Mouse (Mus musculus) G1E (cell line): ENCODE measurements around the gene B3gnt6. TPM values are rescaled to one million over a fixed set of nuclear protein-coding genes. Genes with fewer than 3 reads are reported as not detected.

Experiments used
- ATAC-seq: 2 replicates; pipeline ENCODE4 v1.8.0; 2016; ENCODE audit warnings: mild to moderate bottlenecking; ENCODE audit not compliant: insufficient number of reproducible peaks, poor library complexity, low FRiP score, severe bottlenecking; ENCODE audit errors: extremely low read depth
- DNase-seq: peaks from one replicate; pipeline ENCODE4 v3.0.0; 2012; ENCODE audit warnings: low spot score
- H3K27me3 ChIP-seq: 2 replicates; pipeline ENCODE4 v1.6.1; 2012; ENCODE audit warnings: mild to moderate bottlenecking, low read length, inconsistent platforms; ENCODE audit not compliant: insufficient read depth
- H3K36me3 ChIP-seq: replicated peaks from 2 replicates; pipeline ENCODE3; 2012; ENCODE audit warnings: mild to moderate bottlenecking, inconsistent platforms
- H3K4me1 ChIP-seq: 2 replicates; pipeline ENCODE4 v1.6.1; 2012; ENCODE audit warnings: low read depth, low read length, inconsistent platforms, mixed read lengths; ENCODE audit not compliant: insufficient read depth
- H3K4me3 ChIP-seq: 2 replicates; pipeline ENCODE4 v1.5.1; 2012; ENCODE audit warnings: low read depth, mild to moderate bottlenecking, inconsistent platforms, low read length, moderate library complexity, mixed read lengths
- H3K9me3 ChIP-seq: replicated peaks from 2 replicates; pipeline ENCODE4 v1.6.1; 2012; ENCODE audit warnings: inconsistent platforms
- CTCF ChIP-seq: IDR thresholded peaks from 2 replicates; pipeline ENCODE4 v1.5.1; 2012; ENCODE audit warnings: low read depth, low read length, inconsistent platforms, mixed read lengths
- GATA1 ChIP-seq: IDR thresholded peaks from 2 replicates; pipeline ENCODE4 v1.6.1; 2012; ENCODE audit warnings: borderline replicate concordance, low read length, inconsistent platforms, mixed read lengths
- GATA2 ChIP-seq: IDR thresholded peaks from 2 replicates; pipeline ENCODE4 v1.6.1; 2012; ENCODE audit warnings: low read depth, low read length, inconsistent platforms, borderline replicate concordance
- POLR2AphosphoS5 ChIP-seq: IDR thresholded peaks from 2 replicates; pipeline ENCODE4 v1.6.1; 2012; ENCODE audit warnings: low read depth, low read length, inconsistent platforms; ENCODE audit not compliant: insufficient replicate concordance
- TAL1 ChIP-seq: conservative IDR thresholded peaks from 2 replicates; pipeline ENCODE4 v1.6.1; 2012; ENCODE audit warnings: low read depth, low read length, inconsistent platforms, mixed read lengths
- polyA plus RNA-seq: library from polyadenylated mRNA; stranded (reverse); fragments of >175 nt; gene quantifications from 2 replicates; pipeline ENCODE4 v1.2.3, GENCODE M21; 2012
- total RNA-seq, 2 experiments: library from RNA; stranded (forward) in 1 of 2; stranded (reverse) in 1 of 2; fragments of 200-1000 nt in 1 of 2; fragments of >200 nt in 1 of 2; fragmentation: Nextera tagmentation in 1 of 2; gene quantifications; 2 replicates each; pipeline ENCODE4 v1.2.3; 2014 to 2017

Gene B3gnt6
- total and polyA plus RNA-seq, 3 experiments = 0.03 to 0.11 TPM; not detected in 1

DNA sequence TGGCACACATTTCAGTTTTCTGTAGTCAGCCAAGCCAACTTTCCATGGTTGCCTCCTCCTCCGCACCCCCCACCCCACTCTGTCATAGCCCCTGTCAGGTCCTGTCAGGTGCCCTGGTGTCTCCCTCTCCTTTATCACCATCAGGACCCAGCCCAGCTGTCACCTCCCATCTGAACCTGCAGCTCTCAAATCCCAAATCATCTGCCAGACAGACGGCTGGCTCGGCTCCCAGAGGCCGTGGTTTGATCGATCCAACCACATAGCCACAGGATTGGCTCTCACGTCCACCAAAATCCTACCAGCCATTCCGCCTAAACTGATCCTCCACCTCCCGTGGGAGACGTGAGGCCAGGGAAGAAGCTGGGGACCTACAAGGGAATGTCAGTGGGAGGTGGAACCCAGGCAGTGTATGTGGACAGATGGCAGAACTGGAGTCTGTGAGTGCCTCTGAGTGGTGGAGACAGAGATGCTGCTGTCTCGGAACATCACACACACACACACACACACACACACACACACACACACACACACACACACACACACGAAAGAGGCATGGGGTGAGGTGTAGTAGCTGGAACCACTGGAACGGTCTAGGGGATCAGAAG, 53.3 kb downstream of the B3gnt6 start:
- H3K9me3 ChIP-seq = no peaks in the 10 kb centered on the region
- H3K4me3 ChIP-seq = no peak overlapping the region
- ATAC-seq (no peak), DNase-seq (no peak)
- H3K27me3 ChIP-seq = peaks cover 41% of the 10 kb centered on the region
- H3K4me1 ChIP-seq = no peaks in the 10 kb centered on the region
- H3K36me3 ChIP-seq = no peaks in the 10 kb centered on the region
- no peak for TF ChIP-seq CTCF
- TF ChIP-seq POLR2AphosphoS5 = no peak

- DNase-seq (no peak), ATAC-seq (no peak)
- TF ChIP-seq POLR2AphosphoS5 = no peak
- no peak for TF ChIP-seq GATA1
- TF ChIP-seq TAL1 = no peak
- no peak for TF ChIP-seq CTCF
- no peak for TF ChIP-seq GATA2
- no peaks in the 10 kb centered on the region for H3K9me3 ChIP-seq
- H3K4me3 ChIP-seq = no peak within 1 kb of the TSS
- H3K36me3 ChIP-seq = no peaks in the 10 kb centered on the region
- H3K4me1 ChIP-seq = no peaks in the 10 kb centered on the region
- H3K27me3 ChIP-seq = peaks cover 41% of the 10 kb centered on the region
These were observed 53.9 kb downstream of the B3gnt6 start, which contains the start of gene Omp for GRCm38 (mm10) chr7:98145402-98145801. TSS of gene Omp (minus strand) at chr7:98145502.

- TF ChIP-seq CTCF (no peak), GATA2 (no peak), TAL1 (no peak), GATA1 (no peak), POLR2AphosphoS5 (no peak)
- Histone ChIP-seq H3K4me3 (no peak overlapping the region), H3K36me3 (no peaks in the 10 kb centered on the region), H3K4me1 (no peaks in the 10 kb centered on the region), H3K27me3 (peaks cover 25% of the 10 kb centered on the region), H3K9me3 (no peaks in the 10 kb centered on the region)
- DNase-seq (no peak), ATAC-seq (no peak)
These were observed 56.6 kb downstream of the B3gnt6 start for GRCm38 (mm10) chr7:98142648-98143047.

Other genes starting within 250 kb of the B3gnt6 start
- not detected in 2 replicates for gene Myo7a, start 80.0 kb downstream of the B3gnt6 start, total RNA-seq (2014; fragmentation: Nextera tagmentation)
- 0.05 and 0.12 TPM in 2 replicates for gene Myo7a, start 80.0 kb downstream of the B3gnt6 start, total RNA-seq (2017)
- gene Myo7a, start 80.0 kb downstream of the B3gnt6 start, polyA plus RNA-seq = 0.01 TPM in 1 of 2 replicates, not detected in the other
- gene Omp, start 54.0 kb downstream of the B3gnt6 start, total RNA-seq (2014; fragmentation: Nextera tagmentation) = not detected in 2 replicates
- 0.22 TPM in 1 of 2 replicates, not detected in the other for gene Omp, start 54.0 kb downstream of the B3gnt6 start, total RNA-seq (2017)
- not detected in 2 replicates for gene Omp, start 54.0 kb downstream of the B3gnt6 start, polyA plus RNA-seq
- gene Capn5, start 21.2 kb downstream of the B3gnt6 start, total RNA-seq (2014; fragmentation: Nextera tagmentation) = 6.5 TPM in 1 of 2 replicates, not detected in the other
- 0.23 and 1.0 TPM in 2 replicates for gene Capn5, start 21.2 kb downstream of the B3gnt6 start, total RNA-seq (2017)
- gene Capn5, start 21.2 kb downstream of the B3gnt6 start, polyA plus RNA-seq = 0.02 and 0.03 TPM in 2 replicates
- gene Acer3, start 121.7 kb upstream of the B3gnt6 start, total RNA-seq (2014; fragmentation: Nextera tagmentation) = 67.7 and 88.3 TPM in 2 replicates
- 133 and 145 TPM in 2 replicates for gene Acer3, start 121.7 kb upstream of the B3gnt6 start, total RNA-seq (2017)
- gene Acer3, start 121.7 kb upstream of the B3gnt6 start, polyA plus RNA-seq = 5.7 and 12.1 TPM in 2 replicates
- gene Tsku, start 161.8 kb upstream of the B3gnt6 start, total RNA-seq (2014; fragmentation: Nextera tagmentation) = not detected in 2 replicates
- gene Tsku, start 161.8 kb upstream of the B3gnt6 start, total RNA-seq (2017) = not detected in 2 replicates
- gene Tsku, start 161.8 kb upstream of the B3gnt6 start, polyA plus RNA-seq = not detected in 2 replicates
- not detected in 2 replicates for gene Gucy2d, start 240.9 kb upstream of the B3gnt6 start, total RNA-seq (2014; fragmentation: Nextera tagmentation)
- gene Gucy2d, start 240.9 kb upstream of the B3gnt6 start, total RNA-seq (2017) = 0.05 TPM in 1 of 2 replicates, not detected in the other
- not detected in 2 replicates for gene Gucy2d, start 240.9 kb upstream of the B3gnt6 start, polyA plus RNA-seq